Mouse (Mus musculus) cerebellum, adult 2 months (tissue): ENCODE results near the gene Soga1.

Source experiments
- CTCF ChIP-seq: fragments of 200-500 bp; IDR thresholded peaks from 2 replicates; pipeline ENCODE4 v1.5.1; 2011; ENCODE audit warnings: low read depth, mild to moderate bottlenecking, control low read depth, low read length, moderate library complexity, borderline replicate concordance; ENCODE audit not compliant: insufficient read depth
- POLR2A ChIP-seq: fragments of 200-500 bp; IDR thresholded peaks from 2 replicates; pipeline ENCODE4 v1.6.1; 2011; ENCODE audit warnings: low read length, control low read depth, borderline replicate concordance; ENCODE audit not compliant: insufficient read depth

DNA sequence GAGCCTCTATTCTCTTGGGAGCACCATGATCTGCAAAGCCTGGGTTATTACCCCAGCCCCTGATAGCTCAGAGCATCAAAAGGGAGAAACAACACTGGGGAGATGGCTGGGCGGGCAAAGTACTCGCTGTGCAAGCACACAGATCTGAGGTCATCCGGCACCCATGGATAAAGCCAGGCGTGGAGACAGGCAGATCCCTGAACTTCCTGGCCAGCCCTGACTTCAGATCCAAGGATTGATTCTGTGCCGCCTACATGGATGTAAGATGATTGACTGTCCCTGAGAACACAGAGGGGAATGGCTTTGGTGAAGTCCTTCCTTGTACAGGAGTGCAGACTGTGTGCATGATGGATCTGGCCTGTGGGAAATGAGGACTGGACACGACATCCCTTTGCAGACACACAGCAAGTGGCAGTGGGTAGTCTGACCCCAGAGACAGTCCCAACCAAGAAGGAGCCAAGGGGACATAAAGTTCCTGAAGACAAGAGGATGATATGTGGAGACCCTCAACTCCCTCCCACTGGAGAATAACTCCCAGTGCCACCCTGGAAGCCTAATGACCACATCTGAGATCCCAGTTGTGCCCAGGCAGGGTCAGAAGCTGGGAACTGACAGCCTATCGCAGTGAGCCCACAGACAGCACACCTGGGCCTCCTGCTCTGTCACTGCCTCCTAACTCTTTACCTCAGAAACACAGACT is 12.2 kb downstream of the Soga1 start:
- TF ChIP-seq CTCF (no peak), POLR2A (no peak)
